Mouse (Mus musculus) right cerebral cortex, postnatal 4 days (tissue): Measurements from ENCODE around the gene Serpinb13.
A peak's percentile ranks its signal among the peaks of the same experiment; 100 is the strongest.
"Not testable (repeated sequence)": the region's sequence is repeated elsewhere in the genome, so short reads cannot be mapped to it uniquely, and the experiment has no call there.

Source experiments
- DNase-seq: peaks from one replicate; pipeline ENCODE4 v3.0.0-alpha.2; 2022

Gene Serpinb13

GRCm38 (mm10) chr1:106980684-106981083 is at the start of gene Serpinb13:
TSS of gene Serpinb13 (plus strand) at chr1:106980984.
- no peak for DNase-seq

- DNase-seq, result no peak
Observed at GRCm38 (mm10) chr1:106931954-106932353, 48.8 kb upstream of the Serpinb13 start.

GRCm38 (mm10) chr1:106933658-106934057 is 47.1 kb upstream of the Serpinb13 start:
- no peak for DNase-seq

- no peak for DNase-seq
Observed at GRCm38 (mm10) chr1:106934265-106934664, 46.5 kb upstream of the Serpinb13 start, which contains the start of gene Serpinb12. TSS of gene Serpinb12 (plus strand) at chr1:106934449.

GRCm38 (mm10) chr1:106947217-106947616 is 33.6 kb upstream of the Serpinb13 start:
- DNase-seq, result no peak

- DNase-seq, result no peak
Observed at GRCm38 (mm10) chr1:106959981-106960380, 20.8 kb upstream of the Serpinb13 start.

- DNase-seq, result no peak
Observed at GRCm38 (mm10) chr1:106961023-106961422, 19.8 kb upstream of the Serpinb13 start.

GRCm38 (mm10) chr1:106983092-106983491 is 2.3 kb downstream of the Serpinb13 start:
- no peak for DNase-seq

- no peak for DNase-seq
Observed at GRCm38 (mm10) chr1:106983865-106984264, 3.1 kb downstream of the Serpinb13 start.

GRCm38 (mm10) chr1:107000424-107000823 is 19.6 kb downstream of the Serpinb13 start:
- DNase-seq, result peak; percentile 3

GRCm38 (mm10) chr1:107001754-107002153 is 21.0 kb downstream of the Serpinb13 start:
- DNase-seq, result no peak

GRCm38 (mm10) chr1:107006316-107006715 is 25.5 kb downstream of the Serpinb13 start:
- DNase-seq, result no peak

GRCm38 (mm10) chr1:107014530-107014929 is 33.7 kb downstream of the Serpinb13 start:
- DNase-seq, result peak; percentile 47

GRCm38 (mm10) chr1:107015210-107015609 is 34.4 kb downstream of the Serpinb13 start:
- no peak for DNase-seq

GRCm38 (mm10) chr1:107025886-107026285 is 45.1 kb downstream of the Serpinb13 start:
- DNase-seq, result no peak

- not testable (repeated sequence) for DNase-seq
Observed at GRCm38 (mm10) chr1:107034236-107034635, 53.5 kb downstream of the Serpinb13 start.
